Mouse (Mus musculus) brain, embryonic 14.5 days (tissue): Measurements from ENCODE around the gene Ncs1.

ENCODE experiments used
- CTCF ChIP-seq: fragments of 200-500 bp; IDR thresholded peaks from 2 replicates; pipeline ENCODE4 v1.5.1; 2012; ENCODE audit warnings: inconsistent platforms, mild to moderate bottlenecking, moderate library complexity, borderline replicate concordance; ENCODE audit not compliant: insufficient read depth, insufficient read length; ENCODE audit errors: extremely low read depth
- POLR2A ChIP-seq: fragments of 200-500 bp; IDR thresholded peaks from 2 replicates; pipeline ENCODE4 v1.6.1; 2012; ENCODE audit warnings: mild to moderate bottlenecking, inconsistent platforms, borderline replicate concordance; ENCODE audit not compliant: poor library complexity, insufficient read depth, insufficient read length, severe bottlenecking; ENCODE audit errors: extremely low read depth

DNA sequence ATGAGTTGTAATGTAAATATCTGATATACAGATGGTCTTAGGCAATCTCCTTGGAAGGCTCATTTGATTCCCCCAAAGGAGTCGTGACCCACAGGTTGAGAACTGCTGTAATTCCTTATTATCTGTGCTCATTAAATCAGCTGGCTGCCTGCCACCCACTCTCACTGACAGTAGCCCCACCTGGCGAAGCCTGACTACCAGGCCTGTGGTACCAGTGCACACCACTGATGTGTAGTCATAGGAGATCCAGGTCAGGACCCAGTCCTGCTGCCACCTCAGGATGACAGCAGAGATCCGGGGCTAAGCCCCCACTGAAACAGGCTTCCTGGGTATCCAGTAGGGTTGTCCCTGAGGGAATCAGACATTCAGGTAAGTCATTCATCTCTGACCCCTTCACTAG, 27.0 kb upstream of the Ncs1 start:
- TF ChIP-seq CTCF, result no peak
- no peak for TF ChIP-seq POLR2A
